ENCODE assay signal across 8 mouse cellular contexts in genomic region chr19:7239574-7239973, GRCm38 (mm10). TPM values are rescaled to one million over a fixed set of nuclear protein-coding genes. Genes with fewer than 3 reads are reported as not detected.
DNase-seq lines count a peak whose midpoint lies in the region; ATAC-seq and TF ChIP-seq lines count a peak whose summit lies in the region.

No protein-coding gene starts in this region.

- no peak for DNase-seq in heart, adult 18-20 months
- DNase-seq in right cerebral cortex, postnatal 14 days: no peak
- no peak for DNase-seq in urinary bladder, postnatal 10 days (ENCODE audit: low spot score)
- no peak for DNase-seq in spleen, postnatal 14 days (ENCODE audit: low spot score in 2 of 2)

- H3K4me2 ChIP-seq in heart, embryonic 12.5 days: peak overlapping the region; percentile 86
- peak overlapping the region; percentile 92 for H3K4me2 ChIP-seq in forebrain, embryonic 16.5 days (ENCODE audit: low read length)
- H3K4me2 ChIP-seq in liver, embryonic 16.5 days (ENCODE audit: low read depth, low read length): peak overlapping the region; percentile 87

- peaks cover 11% of the 10 kb centered on the region for H3K4me1 ChIP-seq in heart, embryonic 12.5 days (replicated peaks)
- H3K4me1 ChIP-seq in ES-Bruce4 (ENCODE audit: control insufficient read depth, insufficient read depth, low read length): peaks cover 2% of the 10 kb centered on the region
- H3K4me1 ChIP-seq in forebrain, embryonic 16.5 days (replicated peaks; ENCODE audit: control insufficient read depth, insufficient read depth, low read length): peaks cover 18% of the 10 kb centered on the region
- H3K4me1 ChIP-seq in liver, embryonic 16.5 days (ENCODE audit: control insufficient read depth, low read depth, low read length): peaks cover 15% of the 10 kb centered on the region

- 0 out of 2 replicates have a peak, but pooled peaks cover 7% of the 10 kb centered on the region for H3K9me3 ChIP-seq in heart, embryonic 12.5 days (replicated peaks)
- no peaks in the 10 kb centered on the region for H3K9me3 ChIP-seq in ES-Bruce4 (replicated peaks; ENCODE audit: control insufficient read depth, insufficient read depth, low read length, poor library complexity, severe bottlenecking)
- no peaks in the 10 kb centered on the region for H3K9me3 ChIP-seq in forebrain, embryonic 16.5 days (ENCODE audit: control insufficient read depth, low read length)
- H3K9me3 ChIP-seq in liver, embryonic 16.5 days (replicated peaks; ENCODE audit: control insufficient read depth, low read length): no peaks in the 10 kb centered on the region

- WGBS in heart, embryonic 12.5 days: 85% methylated on average over 3 of the region's 3 CpGs
- WGBS in forebrain, embryonic 16.5 days: 81% methylated on average over 3 of the region's 3 CpGs
- 77% methylated on average over 3 of the region's 3 CpGs for WGBS in liver, embryonic 16.5 days (ENCODE audit: insufficient replicate concordance)

- no peak overlapping the region for H3K27ac ChIP-seq in heart, embryonic 12.5 days (ENCODE audit: poor library complexity, severe bottlenecking)
- H3K27ac ChIP-seq in ES-Bruce4 (ENCODE audit: insufficient read depth, low read length): no peak overlapping the region
- no peak overlapping the region for H3K27ac ChIP-seq in forebrain, embryonic 16.5 days (ENCODE audit: low read length)
- H3K27ac ChIP-seq in liver, embryonic 16.5 days (ENCODE audit: low read length): no peak overlapping the region; the same call in 1 of the 2 replicates

- no peak for TF ChIP-seq CTCF in ES-Bruce4 (IDR thresholded peaks at IDR 0.05; ENCODE audit: low read depth, low read length)

- H3K9ac ChIP-seq in heart, embryonic 12.5 days: peak overlapping the region; percentile 92
- peak overlapping the region; percentile 79 for H3K9ac ChIP-seq in ES-Bruce4 (ENCODE audit: low read depth, poor library complexity, severe bottlenecking)
- H3K9ac ChIP-seq in forebrain, embryonic 16.5 days (replicated peaks; ENCODE audit: low read depth, low read length): peak overlapping the region; percentile 76
- peak overlapping the region; percentile 89 for H3K9ac ChIP-seq in liver, embryonic 16.5 days (ENCODE audit: low read depth, low read length)

- H3K4me3 ChIP-seq in heart, embryonic 12.5 days: peak overlapping the region; percentile 88
- peak overlapping the region; percentile 93; the same call in 1 of the 2 replicates for H3K4me3 ChIP-seq in ES-Bruce4 (ENCODE audit: low read depth, low read length)
- peak overlapping the region; percentile 80 for H3K4me3 ChIP-seq in forebrain, embryonic 16.5 days (replicated peaks; ENCODE audit: low read length)
- peak overlapping the region; percentile 83 for H3K4me3 ChIP-seq in liver, embryonic 16.5 days (ENCODE audit: low read depth, low read length)

- no peak for TF ChIP-seq EP300 in ES-Bruce4 (IDR thresholded peaks at IDR 0.05; ENCODE audit: insufficient read depth, low read depth, low read length)

- H3K36me3 ChIP-seq in heart, embryonic 12.5 days: peaks cover 38% of the 10 kb centered on the region
- H3K36me3 ChIP-seq in ES-Bruce4 (ENCODE audit: control insufficient read depth, insufficient read depth, low read length, poor library complexity, severe bottlenecking): peaks cover 4% of the 10 kb centered on the region
- no peaks in the 10 kb centered on the region for H3K36me3 ChIP-seq in forebrain, embryonic 16.5 days (ENCODE audit: control insufficient read depth, insufficient read depth)
- H3K36me3 ChIP-seq in liver, embryonic 16.5 days (ENCODE audit: control insufficient read depth, insufficient read depth): peaks cover 6% of the 10 kb centered on the region

- no peaks in the 10 kb centered on the region for H3K27me3 ChIP-seq in heart, embryonic 12.5 days (replicated peaks)
- no peaks in the 10 kb centered on the region for H3K27me3 ChIP-seq in ES-Bruce4 (ENCODE audit: control insufficient read depth, insufficient read depth, low read length, poor library complexity, severe bottlenecking)
- no peaks in the 10 kb centered on the region for H3K27me3 ChIP-seq in forebrain, embryonic 16.5 days (replicated peaks; ENCODE audit: control insufficient read depth, insufficient read depth, low read length)
- no peaks in the 10 kb centered on the region for H3K27me3 ChIP-seq in liver, embryonic 16.5 days (ENCODE audit: control insufficient read depth, insufficient read depth, low read depth, low read length)

- no peak for ATAC-seq in heart, embryonic 12.5 days (ENCODE audit: insufficient number of reproducible peaks, low FRiP score)
- ATAC-seq in forebrain, embryonic 16.5 days: no peak
- ATAC-seq in liver, embryonic 16.5 days (ENCODE audit: low read depth): no peak

- no peak for TF ChIP-seq POLR2A in ES-Bruce4 (IDR thresholded peaks at IDR 0.05; ENCODE audit: insufficient read depth, low read length)

RNA-seq across cellular contexts. Expression of gene Naa40, which starts 1.4 kb away (rescaled TPM):
- polyA plus RNA-seq in heart, embryonic 12.5 days (2016; fragmentation: Nextera tagmentation; extraction: Ambion mirVana): 64.1 and 66.3 TPM in 2 replicates
- total RNA-seq in heart, adult 18-20 months (2021): 10 to 100 TPM; 14.2 to 14.9 TPM
- 41.0 and 45.1 TPM in 2 replicates for polyA plus RNA-seq in ES-Bruce4 (2011; ENCODE audit: insufficient read depth, insufficient read length, low read depth, missing spikeins)
- polyA plus RNA-seq in forebrain, embryonic 16.5 days (2015; fragmentation: Nextera tagmentation; extraction: Ambion mirVana): 67.3 and 74.7 TPM in 2 replicates
- polyA plus RNA-seq in liver, embryonic 16.5 days (2015; fragmentation: Nextera tagmentation; extraction: Ambion mirVana): 22.1 TPM in 2 replicates

RNA-seq across cellular contexts. Expression of gene Cox8a, which starts 22.2 kb away (rescaled TPM):
- polyA plus RNA-seq in heart, embryonic 12.5 days (2016; fragmentation: Nextera tagmentation; extraction: Ambion mirVana): 2,134 and 2,138 TPM in 2 replicates
- total RNA-seq in heart, adult 18-20 months (2021): 100 to 1,000 TPM; 344 to 429 TPM
- 584 and 638 TPM in 2 replicates for polyA plus RNA-seq in ES-Bruce4 (2011; ENCODE audit: insufficient read depth, insufficient read length, low read depth, missing spikeins)
- 602 and 609 TPM in 2 replicates for polyA plus RNA-seq in forebrain, embryonic 16.5 days (2015; fragmentation: Nextera tagmentation; extraction: Ambion mirVana)
- polyA plus RNA-seq in liver, embryonic 16.5 days (2015; fragmentation: Nextera tagmentation; extraction: Ambion mirVana): 563 and 565 TPM in 2 replicates

RNA-seq across cellular contexts. Expression of gene Rcor2, which starts 27.6 kb away (rescaled TPM):
- 16.3 and 16.5 TPM in 2 replicates for polyA plus RNA-seq in heart, embryonic 12.5 days (2016; fragmentation: Nextera tagmentation; extraction: Ambion mirVana)
- 1 to 10 TPM; 4.0 to 6.5 TPM for total RNA-seq in heart, adult 18-20 months (2021)
- 69.4 and 78.5 TPM in 2 replicates for polyA plus RNA-seq in ES-Bruce4 (2011; ENCODE audit: insufficient read depth, insufficient read length, low read depth, missing spikeins)
- polyA plus RNA-seq in forebrain, embryonic 16.5 days (2015; fragmentation: Nextera tagmentation; extraction: Ambion mirVana): 45.8 and 49.2 TPM in 2 replicates
- polyA plus RNA-seq in liver, embryonic 16.5 days (2015; fragmentation: Nextera tagmentation; extraction: Ambion mirVana): 0.27 and 0.47 TPM in 2 replicates

RNA-seq across cellular contexts. Expression of gene Otub1, which starts 33.5 kb away (rescaled TPM):
- 151 and 154 TPM in 2 replicates for polyA plus RNA-seq in heart, embryonic 12.5 days (2016; fragmentation: Nextera tagmentation; extraction: Ambion mirVana)
- total RNA-seq in heart, adult 18-20 months (2021): 10 to 100 TPM; 73.8 to 78.7 TPM
- 86.7 and 87.5 TPM in 2 replicates for polyA plus RNA-seq in ES-Bruce4 (2011; ENCODE audit: insufficient read depth, insufficient read length, low read depth, missing spikeins)
- 223 and 235 TPM in 2 replicates for polyA plus RNA-seq in forebrain, embryonic 16.5 days (2015; fragmentation: Nextera tagmentation; extraction: Ambion mirVana)
- polyA plus RNA-seq in liver, embryonic 16.5 days (2015; fragmentation: Nextera tagmentation; extraction: Ambion mirVana): 50.0 and 50.9 TPM in 2 replicates

Comparison
In these comparisons a context has a peak if more than half of its experiments do, and no peak if none do; other contexts are left out.
1. RNA of gene Rcor2, which starts 27.6 kb away (polyA plus RNA-seq): 69.4 to 78.5 TPM in ES-Bruce4, 45.8 to 49.2 TPM in forebrain, embryonic 16.5 days and 16.3 to 16.5 TPM in heart, embryonic 12.5 days; 0.27 to 0.47 TPM in liver, embryonic 16.5 days; every median in the first group is over 10 times any median in the second.
2. Peak in every context shown above with its lines, with median percentiles within 50 percentile points of each other: H3K4me2 ChIP-seq, H3K4me3 ChIP-seq and H3K9ac ChIP-seq.